In the genomic region with DNA sequence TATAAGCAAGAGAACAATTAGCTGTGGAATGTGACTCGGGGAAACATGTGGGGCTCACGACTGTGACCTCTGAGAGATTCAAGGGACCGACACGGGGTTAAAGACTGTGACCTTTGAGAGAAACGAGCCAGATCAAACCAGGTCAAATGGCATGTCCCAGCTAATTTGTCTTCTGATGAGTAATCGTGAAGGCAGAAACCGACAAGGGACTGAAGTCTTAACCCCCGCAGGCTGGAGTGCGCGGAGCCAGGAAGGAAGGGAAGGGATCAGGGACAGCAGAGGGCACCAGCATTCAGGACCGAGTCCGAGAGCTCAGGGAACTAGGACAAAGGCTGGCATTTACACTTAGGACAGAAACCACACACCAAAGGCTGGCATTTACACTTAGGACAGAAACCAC, we compare ENCODE assay signal across 8 mouse cellular contexts. TPM values are rescaled to one million over a fixed set of nuclear protein-coding genes. Genes with fewer than 3 reads are reported as not detected.
DNase-seq lines count a peak whose midpoint lies in the region; ATAC-seq and TF ChIP-seq lines count a peak whose summit lies in the region.

No protein-coding gene starts in this region.

- no peak for TF ChIP-seq POLR2A in heart, adult 2 months (IDR thresholded peaks at IDR 0.05; ENCODE audit: insufficient read depth, low read depth, low read length)

- H3K79me2 ChIP-seq in heart, adult 2 months (replicated peaks; ENCODE audit: control insufficient read depth, insufficient read depth, low read length) = no peaks in the 10 kb centered on the region

- no peaks in the 10 kb centered on the region for H3K9me3 ChIP-seq in heart, embryonic 10.5 days
- H3K9me3 ChIP-seq in hindbrain, embryonic 10.5 days = no peaks in the 10 kb centered on the region

- H3K27ac ChIP-seq in heart, adult 2 months = no peak overlapping the region
- no peak overlapping the region for H3K27ac ChIP-seq in heart, embryonic 10.5 days
- peak overlapping the region; percentile 73 for H3K27ac ChIP-seq in hindbrain, embryonic 10.5 days

- peak; percentile 29 for TF ChIP-seq CTCF in heart, adult 2 months (IDR thresholded peaks at IDR 0.05)

- ATAC-seq in erythroblast, adult 5-6 weeks (replicated peaks; ENCODE audit: low FRiP score, poor library complexity, severe bottlenecking) = no peak

- 52% methylated on average over 12 of the region's 12 CpGs for WGBS in heart, adult 2 months
- WGBS in heart, embryonic 10.5 days = 43% methylated on average over 12 of the region's 12 CpGs
- WGBS in hindbrain, embryonic 10.5 days = 5% methylated on average over 12 of the region's 12 CpGs

- no peaks in the 10 kb centered on the region for H3K27me3 ChIP-seq in heart, adult 2 months (ENCODE audit: control insufficient read depth, insufficient read depth, low read length)
- peaks cover 15% of the 10 kb centered on the region; the same call in 1 of the 2 replicates for H3K27me3 ChIP-seq in heart, embryonic 10.5 days (ENCODE audit: insufficient read depth, poor library complexity, severe bottlenecking)
- H3K27me3 ChIP-seq in hindbrain, embryonic 10.5 days (ENCODE audit: insufficient read depth, poor library complexity, severe bottlenecking) = peaks cover 84% of the 10 kb centered on the region

- no peaks in the 10 kb centered on the region; the same call in 1 of the 2 replicates for H3K4me1 ChIP-seq in heart, adult 2 months (ENCODE audit: control insufficient read depth, insufficient read depth, low read length)
- peaks cover 17% of the 10 kb centered on the region for H3K4me1 ChIP-seq in heart, embryonic 10.5 days
- peaks cover 29% of the 10 kb centered on the region for H3K4me1 ChIP-seq in hindbrain, embryonic 10.5 days (replicated peaks)

- H3K4me3 ChIP-seq in heart, adult 2 months = no peak overlapping the region
- H3K4me3 ChIP-seq in heart, embryonic 10.5 days = no peak overlapping the region
- no peak overlapping the region for H3K4me3 ChIP-seq in hindbrain, embryonic 10.5 days

- no peak for DNase-seq in heart, adult 2 months
- DNase-seq in heart, embryonic 10.5 days (ENCODE audit: low spot score) = no peak
- peak; percentile 16 to 26 for DNase-seq in adrenal gland, adult 18-20 months (ENCODE audit: low spot score in 2 of 2)
- peak; percentile 60 for DNase-seq in hindbrain, embryonic 10.5 days (ENCODE audit: low spot score)
- DNase-seq in neural tube, embryonic 10.5 days (ENCODE audit: extremely low spot score, low spot score) = peak; percentile 59
- no peak for DNase-seq in gastrocnemius, postnatal 25 days
- DNase-seq in lung, postnatal 10 days = no peak

- intact Hi-C loops in heart, adult 2 months (cut with DNase I) = loop anchor here (5.0 to 10.0 kb wide), 2 partner anchors 128 to 430 kb away; no protein-coding TSS in a partner anchor

- no peaks in the 10 kb centered on the region for H3K36me3 ChIP-seq in heart, adult 2 months (ENCODE audit: control insufficient read depth, insufficient read depth, low read length)
- peaks cover 14% of the 10 kb centered on the region; the same call in 1 of the 2 replicates for H3K36me3 ChIP-seq in heart, embryonic 10.5 days
- H3K36me3 ChIP-seq in hindbrain, embryonic 10.5 days = peaks cover 11% of the 10 kb centered on the region

- no peak overlapping the region for H3K9ac ChIP-seq in heart, adult 2 months (ENCODE audit: low read depth, low read length)

- TF ChIP-seq EP300 in heart, adult 2 months (IDR thresholded peaks at IDR 0.05; ENCODE audit: insufficient read depth, low read depth, low read length) = no peak

RNA-seq across cellular contexts. Expression of gene Adi1, which starts 29.4 kb away (rescaled TPM):
- total RNA-seq in heart, adult 2 months (2021) = 10 to 100 TPM; 51.5 to 52.0 TPM
- 27.8 and 45.7 TPM in 2 replicates for polyA plus RNA-seq in heart, adult 2 months (2012; rRNA removed)
- 42.9 and 56.2 TPM in 2 replicates for polyA plus RNA-seq in heart, embryonic 10.5 days (2016; fragmentation: Nextera tagmentation; extraction: Ambion mirVana)
- total RNA-seq in adrenal gland, adult 18-20 months (2021) = 10 to 100 TPM; 74.0 to 89.9 TPM
- polyA plus RNA-seq in hindbrain, embryonic 10.5 days (2016; fragmentation: Nextera tagmentation; extraction: Ambion mirVana) = 45.5 and 49.1 TPM in 2 replicates
- total RNA-seq in gastrocnemius, postnatal 25 days (2021) = 10 to 100 TPM; 34.6 to 45.1 TPM
- total RNA-seq in erythroblast, adult 5-6 weeks (2015; ENCODE audit: low replicate concordance) = 17.1 and 33.6 TPM in 2 replicates
- 4.9 and 5.2 TPM in 2 replicates for total RNA-seq in erythroblast, adult 5-6 weeks (2017; ENCODE audit: low replicate concordance)

RNA-seq across cellular contexts. Expression of gene Trappc12, which starts 45.9 kb away (rescaled TPM):
- total RNA-seq in heart, adult 2 months (2021) = 10 to 100 TPM; 19.7 to 21.3 TPM
- 20.9 and 26.9 TPM in 2 replicates for polyA plus RNA-seq in heart, adult 2 months (2012; rRNA removed)
- 31.6 and 34.0 TPM in 2 replicates for polyA plus RNA-seq in heart, embryonic 10.5 days (2016; fragmentation: Nextera tagmentation; extraction: Ambion mirVana)
- total RNA-seq in adrenal gland, adult 18-20 months (2021) = 10 to 100 TPM; 30.0 to 32.5 TPM
- 35.3 and 38.1 TPM in 2 replicates for polyA plus RNA-seq in hindbrain, embryonic 10.5 days (2016; fragmentation: Nextera tagmentation; extraction: Ambion mirVana)
- 10 to 100 TPM; 13.7 to 14.5 TPM for total RNA-seq in gastrocnemius, postnatal 25 days (2021)
- total RNA-seq in erythroblast, adult 5-6 weeks (2015; ENCODE audit: low replicate concordance) = 6.9 and 13.0 TPM in 2 replicates
- 13.1 and 13.7 TPM in 2 replicates for total RNA-seq in erythroblast, adult 5-6 weeks (2017; ENCODE audit: low replicate concordance)

RNA-seq across cellular contexts. Expression of gene Eipr1, which starts 47.2 kb away (rescaled TPM):
- 1 to 10 TPM; 8.6 to 8.7 TPM for total RNA-seq in heart, adult 2 months (2021)
- 13.5 and 21.8 TPM in 2 replicates for polyA plus RNA-seq in heart, adult 2 months (2012; rRNA removed)
- 31.3 and 36.0 TPM in 2 replicates for polyA plus RNA-seq in heart, embryonic 10.5 days (2016; fragmentation: Nextera tagmentation; extraction: Ambion mirVana)
- total RNA-seq in adrenal gland, adult 18-20 months (2021) = 10 to 100 TPM; 18.1 to 22.0 TPM
- 44.2 and 55.2 TPM in 2 replicates for polyA plus RNA-seq in hindbrain, embryonic 10.5 days (2016; fragmentation: Nextera tagmentation; extraction: Ambion mirVana)
- 1 to 10 TPM; 5.8 to 7.7 TPM for total RNA-seq in gastrocnemius, postnatal 25 days (2021)
- total RNA-seq in erythroblast, adult 5-6 weeks (2015; ENCODE audit: low replicate concordance) = 15.3 and 41.1 TPM in 2 replicates
- total RNA-seq in erythroblast, adult 5-6 weeks (2017; ENCODE audit: low replicate concordance) = 20.8 and 21.6 TPM in 2 replicates

RNA-seq across cellular contexts. Expression of gene Rnaseh1, which starts 55.0 kb away (rescaled TPM):
- total RNA-seq in heart, adult 2 months (2021) = 1 to 10 TPM; 6.9 to 8.4 TPM
- polyA plus RNA-seq in heart, adult 2 months (2012; rRNA removed) = 7.0 and 7.7 TPM in 2 replicates
- 24.6 and 28.9 TPM in 2 replicates for polyA plus RNA-seq in heart, embryonic 10.5 days (2016; fragmentation: Nextera tagmentation; extraction: Ambion mirVana)
- total RNA-seq in adrenal gland, adult 18-20 months (2021) = 10 to 100 TPM; 13.3 to 14.2 TPM
- polyA plus RNA-seq in hindbrain, embryonic 10.5 days (2016; fragmentation: Nextera tagmentation; extraction: Ambion mirVana) = 33.0 and 34.8 TPM in 2 replicates
- 1 to 10 TPM; 4.8 to 5.4 TPM for total RNA-seq in gastrocnemius, postnatal 25 days (2021)
- total RNA-seq in erythroblast, adult 5-6 weeks (2015; ENCODE audit: low replicate concordance) = 2.1 and 10.4 TPM in 2 replicates
- total RNA-seq in erythroblast, adult 5-6 weeks (2017; ENCODE audit: low replicate concordance) = 7.6 and 9.3 TPM in 2 replicates

Comparison
In these comparisons a context has a peak if more than half of its experiments do, and no peak if none do; other contexts are left out.
1. DNase-seq: peak in adrenal gland, adult 18-20 months (2 of 2), hindbrain, embryonic 10.5 days (single experiment) and neural tube, embryonic 10.5 days (single experiment); none in heart, adult 2 months (0 of 2), heart, embryonic 10.5 days (single experiment), gastrocnemius, postnatal 25 days (single experiment) and lung, postnatal 10 days (single experiment).